Mouse (Mus musculus) MEL (cell line): ENCODE data around the gene Tspan4. TPM values are rescaled to one million over a fixed set of nuclear protein-coding genes. Genes with fewer than 3 reads are reported as not detected.
A peak's percentile ranks its signal among the peaks of the same experiment; 100 is the strongest.

Experiments used
- DNase-seq: peaks from one replicate; pipeline ENCODE4 v3.0.0; 2011; ENCODE audit warnings: low read depth, low spot score
- H3K27ac ChIP-seq: 2 replicates; pipeline ENCODE4 v1.5.1; 2012; ENCODE audit warnings: low read depth, mild to moderate bottlenecking, control low read depth, low read length, moderate library complexity; ENCODE audit not compliant: control insufficient read depth
- H3K27me3 ChIP-seq, 2 experiments: fragments of 150-350 bp in 1 of 2; sonication (generic) in 1 of 2; 2 replicates each; pipeline ENCODE4 v1.6.1; 2012; ENCODE audit warnings: low read length in 2 of 2, mild to moderate bottlenecking in 2 of 2, improper control_type of control experiment in 1 of 2, moderate library complexity in 1 of 2; ENCODE audit not compliant: insufficient read depth in 2 of 2, control insufficient read depth in 1 of 2
- H3K36me3 ChIP-seq, 2 experiments: 2 replicates each; pipeline ENCODE4 v1.6.1; 2012 to 2014; ENCODE audit warnings: low read length in 2 of 2, improper control_type of control experiment in 1 of 2, inconsistent platforms in 1 of 2, mild to moderate bottlenecking in 1 of 2; ENCODE audit not compliant: insufficient read depth in 2 of 2, control insufficient read depth in 1 of 2
- H3K4me1 ChIP-seq, 2 experiments: fragments of 150-350 bp in 1 of 2; sonication (generic) in 1 of 2; 2 replicates each; pipeline ENCODE4 v1.6.1; 2012; ENCODE audit warnings: low read length in 2 of 2, improper control_type of control experiment in 1 of 2, mild to moderate bottlenecking in 1 of 2; ENCODE audit not compliant: insufficient read depth in 2 of 2, control insufficient read depth in 1 of 2
- H3K4me3 ChIP-seq, 2 experiments: fragments of 150-350 bp in 1 of 2; sonication (generic) in 1 of 2; 2 replicates each; pipeline ENCODE4 v1.5.1; 2012; ENCODE audit warnings: low read depth in 2 of 2, low read length in 2 of 2, mild to moderate bottlenecking in 2 of 2, moderate library complexity in 2 of 2, control low read depth in 1 of 2, improper control_type of control experiment in 1 of 2; ENCODE audit not compliant: control insufficient read depth in 1 of 2, insufficient read depth in 1 of 2
- H3K79me2 ChIP-seq: 2 replicates; pipeline ENCODE4 v1.6.1; 2012; ENCODE audit warnings: mild to moderate bottlenecking, low read length, moderate library complexity; ENCODE audit not compliant: control insufficient read depth, poor library complexity, insufficient read depth
- H3K9ac ChIP-seq: 2 replicates; pipeline ENCODE4 v1.6.1; 2012; ENCODE audit warnings: low read depth, mild to moderate bottlenecking, control low read depth, low read length, moderate library complexity; ENCODE audit not compliant: control insufficient read depth, poor library complexity, severe bottlenecking
- H3K9me3 ChIP-seq: fragments of 150-350 bp; sonication (generic); replicated peaks from 2 replicates; pipeline ENCODE4 v1.6.1; 2012; ENCODE audit warnings: mild to moderate bottlenecking, low read length, improper control_type of control experiment, moderate library complexity; ENCODE audit not compliant: insufficient read depth
- BHLHE40 ChIP-seq: IDR thresholded peaks from 2 replicates; pipeline ENCODE4 v1.6.1; 2012; ENCODE audit warnings: low read depth, mild to moderate bottlenecking, inconsistent platforms, low read length, improper control_type of control experiment, borderline replicate concordance
- CHD1 ChIP-seq: IDR thresholded peaks from 2 replicates; pipeline ENCODE4 v1.6.1; 2012; ENCODE audit warnings: low read depth, mild to moderate bottlenecking, inconsistent platforms, low read length, improper control_type of control experiment
- CHD2 ChIP-seq: IDR thresholded peaks from 2 replicates; pipeline ENCODE4 v1.6.1; 2011; ENCODE audit warnings: low read length, improper control_type of control experiment
- CTCF ChIP-seq, 3 experiments: IDR thresholded peaks in 2 of 3; conservative IDR thresholded peaks in 1 of 3; 2 replicates each; pipeline ENCODE4 v1.5.1; 2011 to 2012; ENCODE audit warnings: low read length in 3 of 3, low read depth in 2 of 3, mild to moderate bottlenecking in 2 of 3, improper control_type of control experiment in 1 of 3, inconsistent platforms in 1 of 3, mixed read lengths in 1 of 3, moderate library complexity in 1 of 3; ENCODE audit not compliant: control insufficient read depth in 1 of 3, insufficient read depth in 1 of 3, poor library complexity in 1 of 3, severe bottlenecking in 1 of 3
- ELF1 ChIP-seq: IDR thresholded peaks from 2 replicates; pipeline ENCODE4 v1.6.1; 2014; ENCODE audit warnings: low read depth, mild to moderate bottlenecking, inconsistent platforms, low read length, improper control_type of control experiment, moderate library complexity
- EP300 ChIP-seq, 2 experiments: IDR thresholded peaks; 2 replicates each; pipeline ENCODE4 v1.6.1; 2011; ENCODE audit warnings: improper control_type of control experiment in 2 of 2, low read length in 2 of 2, low read depth in 1 of 2, mild to moderate bottlenecking in 1 of 2
- ETS1 ChIP-seq: IDR thresholded peaks from 2 replicates; pipeline ENCODE4 v1.6.1; 2012; ENCODE audit warnings: low read depth, mild to moderate bottlenecking, inconsistent platforms, low read length, improper control_type of control experiment, moderate library complexity
- GABPA ChIP-seq: IDR thresholded peaks from 2 replicates; pipeline ENCODE4 v1.6.1; 2012; ENCODE audit warnings: low read depth, mild to moderate bottlenecking, inconsistent platforms, low read length, improper control_type of control experiment, moderate library complexity
- HCFC1 ChIP-seq: IDR thresholded peaks from 2 replicates; pipeline ENCODE4 v1.6.1; 2012; ENCODE audit warnings: low read depth, mild to moderate bottlenecking, inconsistent platforms, low read length, improper control_type of control experiment, moderate library complexity
- MAFK ChIP-seq: IDR thresholded peaks from 2 replicates; pipeline ENCODE4 v1.6.1; 2011; ENCODE audit warnings: low read depth, mild to moderate bottlenecking, low read length, improper control_type of control experiment, borderline replicate concordance
- MAX ChIP-seq: IDR thresholded peaks from 2 replicates; pipeline ENCODE4 v1.6.1; 2011; ENCODE audit warnings: low read length, improper control_type of control experiment
- MAZ ChIP-seq: IDR thresholded peaks from 2 replicates; pipeline ENCODE4 v1.6.1; 2012; ENCODE audit warnings: low read depth, mild to moderate bottlenecking, inconsistent platforms, low read length, improper control_type of control experiment
- NRF1 ChIP-seq: IDR thresholded peaks from 2 replicates; pipeline ENCODE4 v1.6.1; 2014; ENCODE audit warnings: low read depth, mild to moderate bottlenecking, inconsistent platforms, low read length, improper control_type of control experiment, moderate library complexity; ENCODE audit not compliant: poor library complexity, insufficient read depth, severe bottlenecking
- POLR2AphosphoS2 ChIP-seq: IDR thresholded peaks from 2 replicates; pipeline ENCODE4 v1.6.1; 2011; ENCODE audit warnings: low read length, improper control_type of control experiment
- POLR2AphosphoS5 ChIP-seq: IDR thresholded peaks from 2 replicates; pipeline ENCODE4 v1.6.1; 2012; ENCODE audit warnings: low read depth, borderline replicate concordance, mild to moderate bottlenecking, inconsistent platforms, low read length, moderate library complexity, mixed read lengths
- RAD21 ChIP-seq: IDR thresholded peaks from 2 replicates; pipeline ENCODE4 v1.6.1; 2011; ENCODE audit warnings: mild to moderate bottlenecking, low read depth, low read length, improper control_type of control experiment
- RCOR1 ChIP-seq: IDR thresholded peaks from 2 replicates; pipeline ENCODE4 v1.6.1; 2012; ENCODE audit warnings: low read depth, mild to moderate bottlenecking, inconsistent platforms, low read length, improper control_type of control experiment
- TAL1 ChIP-seq: IDR thresholded peaks from 2 replicates; pipeline ENCODE4 v1.6.1; 2012; ENCODE audit warnings: mild to moderate bottlenecking, inconsistent platforms, low read length, moderate library complexity, mixed read lengths
- TBP ChIP-seq: IDR thresholded peaks from 2 replicates; pipeline ENCODE4 v1.8.0; 2011; ENCODE audit warnings: low read depth, low read length, improper control_type of control experiment
- TCF12 ChIP-seq: IDR thresholded peaks from 2 replicates; pipeline ENCODE4 v1.6.1; 2014; ENCODE audit warnings: low read depth, mild to moderate bottlenecking, inconsistent platforms, low read length, improper control_type of control experiment, moderate library complexity
- USF1 ChIP-seq: IDR thresholded peaks from 2 replicates; pipeline ENCODE4 v1.6.1; 2014; ENCODE audit warnings: low read depth, mild to moderate bottlenecking, inconsistent platforms, low read length, improper control_type of control experiment, moderate library complexity
- ZC3H11A ChIP-seq: IDR thresholded peaks from 2 replicates; pipeline ENCODE4 v1.6.1; 2012; ENCODE audit warnings: low read depth, mild to moderate bottlenecking, inconsistent platforms, low read length, improper control_type of control experiment
- ZMIZ1 ChIP-seq: IDR thresholded peaks from 2 replicates; pipeline ENCODE4 v1.6.1; 2012; ENCODE audit warnings: low read depth, mild to moderate bottlenecking, inconsistent platforms, low read length, improper control_type of control experiment, moderate library complexity
- ZNF384 ChIP-seq: IDR thresholded peaks from 2 replicates; pipeline ENCODE4 v1.6.1; 2012; ENCODE audit warnings: low read depth, mild to moderate bottlenecking, inconsistent platforms, low read length, improper control_type of control experiment
- polyA plus RNA-seq, 2 experiments: library from polyadenylated mRNA; stranded (reverse) in 1 of 2; unstranded in 1 of 2; fragments of >175 nt in 1 of 2; fragments of >200 nt in 1 of 2; gene quantifications; 2 replicates each; pipeline versions ENCODE4 v1.2.1 to v1.2.4; 2012; ENCODE audit warnings: low replicate concordance in 2 of 2, low read depth in 1 of 2; ENCODE audit not compliant: insufficient read length in 2 of 2, insufficient read depth in 1 of 2, missing spikeins in 1 of 2
- total RNA-seq: library from RNA; depleted of rRNA; stranded (reverse); fragments of 300-350 nt; gene quantifications from 2 replicates; pipeline ENCODE4 v1.2.3, GENCODE M21; 2012

Tspan4 gene
- total and polyA plus RNA-seq, 3 experiments: 97.9 to 110 TPM; not detected in 1

DNA sequence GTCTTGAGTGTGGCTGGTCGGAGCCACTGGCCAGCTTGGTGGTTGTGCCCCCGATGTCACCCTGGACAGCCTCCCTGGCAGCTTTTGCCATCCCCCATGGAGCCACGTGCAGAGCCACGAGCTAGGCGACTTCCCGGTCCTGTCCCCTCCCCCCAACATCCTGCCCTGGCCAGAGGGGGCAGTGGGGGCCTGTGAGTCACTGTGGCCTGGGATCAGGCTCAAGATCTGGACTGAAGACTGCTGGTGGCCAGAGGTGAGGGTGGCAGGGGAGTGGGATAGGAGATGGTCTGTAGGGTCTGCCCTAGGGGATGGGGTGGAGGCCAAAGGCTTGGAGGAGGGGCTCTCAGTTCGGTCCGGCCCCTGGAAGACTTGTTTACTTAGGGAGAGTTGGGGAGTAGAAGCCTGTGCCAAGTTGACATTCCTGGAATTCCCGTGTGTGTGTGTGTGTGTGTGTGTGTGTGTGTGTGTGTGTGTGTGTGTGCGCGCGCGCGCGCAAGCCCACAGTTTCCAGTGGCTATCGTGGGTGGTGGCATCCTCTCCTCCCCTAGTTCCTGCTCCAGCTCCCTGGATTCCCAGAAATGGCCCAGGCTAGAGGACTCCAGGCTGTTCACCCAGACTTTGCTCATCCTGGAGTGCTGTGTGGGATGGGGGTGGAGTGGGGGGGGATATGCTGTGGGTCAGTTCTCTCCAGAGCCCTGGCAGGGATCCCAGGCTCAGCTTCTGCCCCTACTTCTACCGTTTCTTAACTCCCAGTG is 1.4 kb downstream of the Tspan4 start (continued):
- TF ChIP-seq CHD1 (no peak), NRF1 (peak; percentile 55; the same call in 1 of the 2 replicates), MAZ (no peak; the same call in 1 of the 2 replicates), RCOR1 (no peak), HCFC1 (no peak), ZMIZ1 (no peak), POLR2AphosphoS2 (no peak), RAD21 (no peak), MAFK (no peak)

DNA sequence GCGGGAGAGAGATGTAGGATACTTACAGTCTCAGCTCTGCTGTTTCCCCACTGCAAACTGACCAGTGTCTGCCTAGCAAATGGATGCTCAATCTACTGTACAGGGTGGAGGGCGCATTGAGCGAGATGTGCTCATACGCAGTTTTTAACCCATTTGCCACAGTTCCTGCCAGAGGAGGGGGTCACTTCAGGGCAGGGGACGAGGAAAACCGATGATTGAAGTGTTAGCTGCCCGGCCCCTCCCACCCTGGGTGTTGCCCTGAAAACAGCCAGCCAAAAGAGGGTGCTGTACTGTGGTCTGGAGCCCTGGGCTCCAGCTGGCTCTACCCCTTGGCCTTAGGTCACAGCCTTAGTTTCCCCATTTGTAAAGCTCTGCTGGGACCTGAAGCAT is 1.9 kb downstream of the Tspan4 start:
- Histone ChIP-seq H3K9me3 (no peaks in the 10 kb centered on the region), H3K4me3 (peak overlapping the region; percentile 95), H3K27me3 (no peaks in the 10 kb centered on the region), H3K4me1 (peaks cover 3 to 22% of the 10 kb centered on the region in 2 experiments; a peak in 3 of 4 replicates), H3K9ac (peak overlapping the region; percentile 98), H3K27ac (peak overlapping the region; percentile 71), H3K36me3 (peaks cover 0 to 16% of the 10 kb centered on the region in 2 experiments; a peak in 2 of 4 replicates), H3K79me2 (peaks cover 51% of the 10 kb centered on the region)
- TF ChIP-seq ELF1 (no peak), MAZ (0 out of 2 replicates have a peak, but pooled peaks have one; percentile 39), CHD2 (no peak), RCOR1 (no peak), CTCF (IDR thresholded peaks at IDR 0.05 in 2 of 3, conservative IDR thresholded peaks at IDR 0.05 in 1 of 3; ENCODE audit: control insufficient read depth in 1 of 3, insufficient read depth in 1 of 3, low read depth in 2 of 3, low read length in 3 of 3, poor library complexity in 1 of 3, severe bottlenecking in 1 of 3) (peak in 2 of 3 experiments; percentile 28 to 37; a peak in 3 of 6 replicates), POLR2AphosphoS5 (no peak), ETS1 (0 out of 2 replicates have a peak, but pooled peaks have one; percentile 28)
- DNase-seq: peak; percentile 50

DNA sequence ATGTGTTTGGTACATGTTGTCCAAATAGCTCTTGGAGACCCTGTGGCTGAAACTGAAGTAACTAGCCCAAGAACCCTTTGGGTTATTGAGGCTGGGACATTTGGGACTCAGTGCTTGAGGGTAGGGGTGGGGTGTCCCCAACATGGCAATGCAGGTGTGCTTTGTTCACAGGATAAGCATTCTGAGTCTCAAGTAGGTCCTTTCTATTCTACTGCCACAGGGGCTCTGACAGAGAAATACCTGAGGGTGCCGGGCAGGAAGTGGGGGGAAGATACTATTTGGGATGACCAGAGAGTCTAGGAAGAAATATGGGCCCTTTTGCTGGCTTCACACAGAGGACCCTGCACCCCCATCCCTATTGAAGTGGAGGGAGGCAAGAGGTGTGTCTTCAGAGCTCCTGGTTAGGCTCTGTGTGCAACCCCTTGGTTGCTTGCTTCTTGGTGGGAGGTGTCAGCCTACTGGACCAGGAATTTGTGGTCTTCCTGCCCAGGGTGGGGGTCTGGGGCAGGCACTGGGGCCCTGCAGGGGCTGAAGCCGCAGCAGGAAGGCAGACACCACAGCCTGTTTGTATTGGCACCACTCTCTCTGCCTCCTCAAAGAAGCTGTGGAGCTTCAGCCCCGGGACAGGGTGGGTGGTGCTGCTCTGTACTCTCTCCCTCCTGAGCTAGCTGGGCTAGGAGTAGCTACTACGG is 2.7 kb downstream of the Tspan4 start:
- Histone ChIP-seq H3K36me3 (peaks cover 0 to 16% of the 10 kb centered on the region in 2 experiments; a peak in 2 of 4 replicates), H3K4me1 (peaks cover 3 to 22% of the 10 kb centered on the region in 2 experiments; a peak in 3 of 4 replicates), H3K9me3 (no peaks in the 10 kb centered on the region), H3K4me3 (no peak overlapping the region), H3K79me2 (peaks cover 49% of the 10 kb centered on the region), H3K9ac (peak overlapping the region; percentile 98; the same call in 1 of the 2 replicates), H3K27me3 (no peaks in the 10 kb centered on the region), H3K27ac (no peak overlapping the region; the same call in 1 of the 2 replicates)
- no peak for TF ChIP-seq TAL1
- no peak for TF ChIP-seq USF1
- TF ChIP-seq CHD1: no peak
- TF ChIP-seq TBP: no peak
- TF ChIP-seq EP300 (IDR thresholded peaks at IDR 0.05; ENCODE audit: low read depth in 1 of 2, low read length in 2 of 2): no peak
- no peak for TF ChIP-seq TCF12
- TF ChIP-seq HCFC1: no peak
- no peak for TF ChIP-seq GABPA
- TF ChIP-seq BHLHE40: no peak
- TF ChIP-seq MAX: no peak
- TF ChIP-seq ZMIZ1: no peak
- no peak for TF ChIP-seq ZNF384
- TF ChIP-seq ZC3H11A: no peak
- DNase-seq: no peak
